9 mouse cellular contexts compared by ENCODE assay signal in genomic region chr2:62808813-62809212, GRCm38 (mm10).
DNase-seq lines count a peak whose midpoint lies in the region; ATAC-seq and TF ChIP-seq lines count a peak whose summit lies in the region.
"Had no signal": no experiment of that assay in that cellular context is flagged by ENCODE, and none has a peak within 500 bp of the region (broad histone marks: within the 10 kb centered on the region; RNA-seq: fewer than 3 reads in every experiment).

No protein-coding gene starts in this region.

- H3K36me3 ChIP-seq in liver, adult 2 months (ENCODE audit: control insufficient read depth, insufficient read depth, low read length) = no peaks in the 10 kb centered on the region
- H3K36me3 ChIP-seq in liver, postnatal 0 days (replicated peaks; ENCODE audit: insufficient read depth, low read length) = no peaks in the 10 kb centered on the region
- no peaks in the 10 kb centered on the region for H3K36me3 ChIP-seq in forebrain, embryonic 16.5 days (ENCODE audit: control insufficient read depth, insufficient read depth)
- 0 out of 2 replicates have a peak, but pooled peaks cover 3% of the 10 kb centered on the region for H3K36me3 ChIP-seq in midbrain, embryonic 16.5 days (ENCODE audit: control insufficient read depth, insufficient read depth, low read length)

- H3K9ac ChIP-seq in liver, adult 2 months (ENCODE audit: low read depth, low read length) = no peak overlapping the region
- no peak overlapping the region for H3K9ac ChIP-seq in liver, postnatal 0 days (replicated peaks)
- H3K9ac ChIP-seq in forebrain, embryonic 16.5 days (replicated peaks; ENCODE audit: low read depth, low read length) = no peak overlapping the region
- no peak overlapping the region for H3K9ac ChIP-seq in midbrain, embryonic 16.5 days (ENCODE audit: low read depth, low read length)
- H3K9ac ChIP-seq: liver, embryonic 14.5 days had no signal

- no peak for TF ChIP-seq POLR2A in liver, adult 2 months (IDR thresholded peaks at IDR 0.05; ENCODE audit: extremely low read depth, insufficient read depth, low read length)

- H3K4me3 ChIP-seq in liver, adult 2 months (ENCODE audit: insufficient read depth, low read depth, low read length) = no peak overlapping the region
- no peak overlapping the region for H3K4me3 ChIP-seq in liver, postnatal 0 days (ENCODE audit: low read depth, low read length)
- no peak overlapping the region for H3K4me3 ChIP-seq in forebrain, embryonic 16.5 days (replicated peaks; ENCODE audit: low read length)
- no peak overlapping the region for H3K4me3 ChIP-seq in midbrain, embryonic 16.5 days (ENCODE audit: low read depth, low read length)

- no peak overlapping the region for H3K27ac ChIP-seq in liver, adult 2 months (replicated peaks; ENCODE audit: insufficient read depth, low read depth, low read length)
- H3K27ac ChIP-seq in liver, postnatal 0 days (ENCODE audit: low read depth) = no peak overlapping the region
- peak overlapping the region; percentile 60 for H3K27ac ChIP-seq in forebrain, embryonic 16.5 days (ENCODE audit: low read length)
- 0 out of 2 replicates have a peak overlapping the region, but pooled peaks have one; percentile 53 for H3K27ac ChIP-seq in midbrain, embryonic 16.5 days (ENCODE audit: low read length)
- H3K27ac ChIP-seq: liver, embryonic 14.5 days had no signal

- no peak for TF ChIP-seq CTCF in liver, adult 2 months (IDR thresholded peaks at IDR 0.05; ENCODE audit: low read depth, low read length)
- TF ChIP-seq CTCF in liver, postnatal 0 days (IDR thresholded peaks at IDR 0.05; ENCODE audit: low read depth) = no peak

- H3K79me2 ChIP-seq in liver, adult 2 months (ENCODE audit: control insufficient read depth, insufficient read depth, low read length) = no peaks in the 10 kb centered on the region

- H3K27me3 ChIP-seq in liver, adult 2 months (ENCODE audit: control insufficient read depth, insufficient read depth, low read length) = no peaks in the 10 kb centered on the region
- no peaks in the 10 kb centered on the region for H3K27me3 ChIP-seq in liver, postnatal 0 days (ENCODE audit: insufficient read depth, low read length)
- H3K27me3 ChIP-seq in forebrain, embryonic 16.5 days (replicated peaks; ENCODE audit: control insufficient read depth, insufficient read depth, low read length) = no peaks in the 10 kb centered on the region
- H3K27me3 ChIP-seq in midbrain, embryonic 16.5 days (ENCODE audit: control insufficient read depth, insufficient read depth, low read depth, low read length) = no peaks in the 10 kb centered on the region

- no peaks in the 10 kb centered on the region for H3K9me3 ChIP-seq in liver, postnatal 0 days (ENCODE audit: low read length)
- H3K9me3 ChIP-seq in forebrain, embryonic 16.5 days (ENCODE audit: control insufficient read depth, low read length) = no peaks in the 10 kb centered on the region
- no peaks in the 10 kb centered on the region for H3K9me3 ChIP-seq in midbrain, embryonic 16.5 days (replicated peaks; ENCODE audit: control insufficient read depth, low read length, poor library complexity, severe bottlenecking)

- WGBS in liver, adult 2 months = 36% methylated on average over 4 of the region's 4 CpGs
- 44% methylated on average over 4 of the region's 4 CpGs for WGBS in liver, postnatal 0 days (ENCODE audit: insufficient replicate concordance)
- 3% methylated on average over 4 of the region's 4 CpGs for WGBS in forebrain, embryonic 16.5 days
- 44% methylated on average over 4 of the region's 4 CpGs for WGBS in midbrain, embryonic 16.5 days

- no peak overlapping the region for H3K4me2 ChIP-seq in liver, postnatal 0 days (ENCODE audit: low read depth, low read length)
- peak overlapping the region; percentile 3; the same call in 1 of the 2 replicates for H3K4me2 ChIP-seq in forebrain, embryonic 16.5 days (ENCODE audit: low read length)
- H3K4me2 ChIP-seq in midbrain, embryonic 16.5 days (ENCODE audit: low read length) = no peak overlapping the region

- no peaks in the 10 kb centered on the region for H3K4me1 ChIP-seq in liver, adult 2 months (ENCODE audit: control insufficient read depth, insufficient read depth, low read length)
- no peaks in the 10 kb centered on the region for H3K4me1 ChIP-seq in liver, postnatal 0 days (ENCODE audit: insufficient read depth)
- H3K4me1 ChIP-seq in forebrain, embryonic 16.5 days (replicated peaks; ENCODE audit: control insufficient read depth, insufficient read depth, low read length) = peaks cover 11% of the 10 kb centered on the region
- H3K4me1 ChIP-seq in midbrain, embryonic 16.5 days (ENCODE audit: control insufficient read depth, insufficient read depth, low read length) = peaks cover 2% of the 10 kb centered on the region; the same call in 1 of the 2 replicates

- TF ChIP-seq EP300 in liver, postnatal 0 days (IDR thresholded peaks at IDR 0.05; ENCODE audit: low read depth) = no peak

- no peak for ATAC-seq in liver, postnatal 0 days
- ATAC-seq in forebrain, embryonic 16.5 days = peak; percentile 65
- ATAC-seq in midbrain, embryonic 16.5 days = peak; percentile 66

- peak; percentile 1 to 25 for DNase-seq in adrenal gland, postnatal 36 days
- no peak for DNase-seq in adrenal gland, adult 8-10 months
- DNase-seq in liver, adult 2 months (ENCODE audit: extremely low read depth, low read depth, low spot score) = peak; percentile 15
- no peak for DNase-seq in liver, postnatal 0 days
- no peak for DNase-seq in yolk sac, embryonic 10.5 days (ENCODE audit: low spot score)
- no peak for DNase-seq in cerebellum, postnatal 36 days

Comparison
In these comparisons a context has a peak if more than half of its experiments do, and no peak if none do; other contexts are left out.
1. DNase-seq: peak in adrenal gland, postnatal 36 days (2 of 2) and liver, adult 2 months (single experiment); none in adrenal gland, adult 8-10 months (single experiment), liver, postnatal 0 days (single experiment), yolk sac, embryonic 10.5 days (single experiment) and cerebellum, postnatal 36 days (0 of 2).
2. H3K27ac ChIP-seq: peak in forebrain, embryonic 16.5 days (single experiment) and midbrain, embryonic 16.5 days (single experiment); none in liver, adult 2 months (single experiment) and liver, postnatal 0 days (single experiment).